Mouse (Mus musculus): Measurements from ENCODE around the gene Chrna4. TPM values are rescaled to one million over a fixed set of nuclear protein-coding genes. Genes with fewer than 3 reads are reported as not detected.

Gene Chrna4
- polyA plus RNA-seq, 1 experiment from 2014 or later, result 1.3 TPM

GRCm38 (mm10) chr2:180986449-180986848, 56.9 kb downstream of the Chrna4 start, which contains the start of gene Col20a1:
Col20a1 (plus strand) TSS chr2:180986535.
- Histone ChIP-seq H3K27me3 (ENCODE audit: low read depth, poor library complexity, severe bottlenecking) (no peaks in the 10 kb centered on the region), H3K27ac (no peak within 1 kb of the TSS), H3K4me3 (no peak within 1 kb of the TSS), H3K36me3 (peaks cover 21% of the 10 kb centered on the region), H3K9me3 (replicated peaks) (no peaks in the 10 kb centered on the region), H3K4me1 (peaks cover 4% of the 10 kb centered on the region; the same call in 1 of the 2 replicates)
- 62% methylated on average over 2 of the region's 2 CpGs for WGBS
- no peak for DNase-seq (ENCODE audit: low spot score)

- WGBS, result 84% methylated on average over 2 of the region's 2 CpGs
- peaks cover 4% of the 10 kb centered on the region; the same call in 1 of the 2 replicates for H3K4me1 ChIP-seq
Measured at GRCm38 (mm10) chr2:180985635-180986034, 57.7 kb downstream of the Chrna4 start.

DNA sequence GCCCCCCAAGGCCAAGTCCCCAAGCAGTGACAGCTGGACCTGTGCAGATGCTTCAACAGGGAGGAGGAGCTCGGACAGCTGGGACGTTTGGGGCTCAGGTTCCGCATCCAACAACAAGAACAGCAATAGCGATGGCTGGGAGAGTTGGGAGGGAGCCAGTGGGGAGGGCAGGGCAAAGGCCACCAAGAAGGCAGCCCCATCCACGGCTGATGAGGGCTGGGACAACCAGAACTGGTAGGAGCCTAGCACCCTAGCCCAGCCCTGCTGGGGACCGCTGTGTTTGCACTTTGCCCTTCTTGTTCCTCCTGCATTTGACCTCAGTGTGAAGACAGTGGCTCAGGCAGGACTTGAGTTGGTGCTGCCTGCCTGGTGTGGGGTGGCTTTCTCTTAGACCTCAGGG, 62.2 kb downstream of the Chrna4 start:
- WGBS, result 87% methylated on average over 6 of the region's 6 CpGs

More at GRCm38 (mm10) chr2:180985635-180986034, 57.7 kb downstream of the Chrna4 start:
- H3K9me3 ChIP-seq (replicated peaks), result no peaks in the 10 kb centered on the region
- no peak overlapping the region for H3K27ac ChIP-seq
- no peaks in the 10 kb centered on the region for H3K27me3 ChIP-seq (ENCODE audit: low read depth, poor library complexity, severe bottlenecking)
- H3K4me3 ChIP-seq, result no peak overlapping the region
- peaks cover 29% of the 10 kb centered on the region for H3K36me3 ChIP-seq
- no peak for DNase-seq (ENCODE audit: low spot score)

More for the DNA sequence above, 62.2 kb downstream of the Chrna4 start:
- DNase-seq (ENCODE audit: low spot score), result no peak
- H3K27ac ChIP-seq, result no peak overlapping the region
- no peaks in the 10 kb centered on the region for H3K4me1 ChIP-seq
- H3K4me3 ChIP-seq, result no peak overlapping the region
- peaks cover 74% of the 10 kb centered on the region for H3K36me3 ChIP-seq
- H3K9me3 ChIP-seq (replicated peaks), result no peaks in the 10 kb centered on the region
- H3K27me3 ChIP-seq (ENCODE audit: low read depth, poor library complexity, severe bottlenecking), result no peaks in the 10 kb centered on the region

Other genes with a start within 250 kb of the Chrna4 start
- 76.4 and 77.8 TPM in 2 replicates for gene Ythdf1, start 122.6 kb downstream of the Chrna4 start, polyA plus RNA-seq (2016; fragmentation: Nextera tagmentation; extraction: Ambion mirVana)
- not detected in 2 replicates for gene Birc7, start 114.5 kb downstream of the Chrna4 start, polyA plus RNA-seq (2016; fragmentation: Nextera tagmentation; extraction: Ambion mirVana)
- gene Nkain4, start 88.8 kb downstream of the Chrna4 start, polyA plus RNA-seq (2016; fragmentation: Nextera tagmentation; extraction: Ambion mirVana), result 2.7 and 4.4 TPM in 2 replicates
- 75.7 and 101 TPM in 2 replicates for gene Arfgap1, start 76.3 kb downstream of the Chrna4 start, polyA plus RNA-seq (2016; fragmentation: Nextera tagmentation; extraction: Ambion mirVana)
- gene Col20a1, start 57.0 kb downstream of the Chrna4 start, polyA plus RNA-seq (2016; fragmentation: Nextera tagmentation; extraction: Ambion mirVana), result 0.09 and 0.13 TPM in 2 replicates
- gene Kcnq2, start 91.8 kb upstream of the Chrna4 start, polyA plus RNA-seq (2016; fragmentation: Nextera tagmentation; extraction: Ambion mirVana), result 0.10 and 0.20 TPM in 2 replicates
- not detected in 2 replicates for gene Eef1a2, start 113.5 kb upstream of the Chrna4 start, polyA plus RNA-seq (2016; fragmentation: Nextera tagmentation; extraction: Ambion mirVana)
- gene Ppdpf, start 143.7 kb upstream of the Chrna4 start, polyA plus RNA-seq (2016; fragmentation: Nextera tagmentation; extraction: Ambion mirVana), result 394 and 428 TPM in 2 replicates
- not detected in 2 replicates for gene Ptk6, start 159.2 kb upstream of the Chrna4 start, polyA plus RNA-seq (2016; fragmentation: Nextera tagmentation; extraction: Ambion mirVana)
- 1.6 and 2.0 TPM in 2 replicates for gene Srms, start 169.6 kb upstream of the Chrna4 start, polyA plus RNA-seq (2016; fragmentation: Nextera tagmentation; extraction: Ambion mirVana)
- 0.34 and 0.73 TPM in 2 replicates for gene Fndc11, start 176.5 kb upstream of the Chrna4 start, polyA plus RNA-seq (2016; fragmentation: Nextera tagmentation; extraction: Ambion mirVana)
- gene Helz2, start 198.5 kb upstream of the Chrna4 start, polyA plus RNA-seq (2016; fragmentation: Nextera tagmentation; extraction: Ambion mirVana), result 0.87 and 1.2 TPM in 2 replicates
- gene Gmeb2, start 244.5 kb upstream of the Chrna4 start, polyA plus RNA-seq (2016; fragmentation: Nextera tagmentation; extraction: Ambion mirVana), result 20.3 and 23.0 TPM in 2 replicates